Mouse (Mus musculus) liver, postnatal 0 days (tissue): ENCODE measurements around the gene Gm20388. TPM values are rescaled to one million over a fixed set of nuclear protein-coding genes. Genes with fewer than 3 reads are reported as not detected.
A peak's percentile ranks its signal among the peaks of the same experiment; 100 is the strongest.

Experiments
- ATAC-seq: fragments of 200-750 bp; cut with Nextera tagmentation; 2 replicates; pipeline ENCODE4 v1.8.0; 2017; ENCODE audit warnings: mild to moderate bottlenecking, moderate library complexity
- DNase-seq: peaks from one replicate; pipeline ENCODE4 v3.0.0-alpha.2; 2016
- H3K27ac ChIP-seq: fragments of 300-500 bp; sonication (generic); 2 replicates; pipeline ENCODE4 v1.5.1; 2014; ENCODE audit warnings: antibody characterized with exemption, moderate library complexity, mild to moderate bottlenecking, low read depth
- H3K27me3 ChIP-seq: fragments of 300-500 bp; sonication (generic); 2 replicates; pipeline ENCODE4 v1.6.1; 2014; ENCODE audit warnings: low read length, control low read depth, mixed read lengths; ENCODE audit not compliant: insufficient read depth
- H3K36me3 ChIP-seq: fragments of 300-500 bp; sonication (generic); replicated peaks from 2 replicates; pipeline ENCODE4 v1.6.1; 2014; ENCODE audit warnings: mild to moderate bottlenecking, control low read depth, low read length, moderate library complexity, mixed read lengths; ENCODE audit not compliant: insufficient read depth
- H3K4me1 ChIP-seq: fragments of 300-500 bp; sonication (generic); 2 replicates; pipeline ENCODE4 v1.6.1; 2014; ENCODE audit warnings: antibody characterized with exemption, mild to moderate bottlenecking, control low read depth; ENCODE audit not compliant: insufficient read depth
- H3K4me2 ChIP-seq: fragments of 300-500 bp; sonication (generic); 2 replicates; pipeline ENCODE4 v1.6.1; 2014; ENCODE audit warnings: low read depth, mild to moderate bottlenecking, low read length, moderate library complexity, mixed read lengths
- H3K4me3 ChIP-seq: fragments of 300-500 bp; sonication (generic); 2 replicates; pipeline ENCODE4 v1.5.1; 2014; ENCODE audit warnings: low read depth, low read length
- H3K9ac ChIP-seq: fragments of 300-500 bp; sonication (generic); replicated peaks from 2 replicates; pipeline ENCODE4 v1.6.1; 2014; ENCODE audit warnings: mild to moderate bottlenecking, moderate library complexity
- H3K9me3 ChIP-seq: fragments of 300-500 bp; sonication (generic); 2 replicates; pipeline ENCODE4 v1.6.1; 2016; ENCODE audit warnings: mild to moderate bottlenecking, control low read depth, low read length, mixed read lengths
- CTCF ChIP-seq: sonication (generic); IDR thresholded peaks from 2 replicates; pipeline ENCODE4 v1.5.1; 2016; ENCODE audit warnings: antibody characterized with exemption, low read depth
- EP300 ChIP-seq: IDR thresholded peaks from 2 replicates; pipeline ENCODE4 v1.6.1; 2016; ENCODE audit warnings: antibody characterized with exemption, low read depth, mild to moderate bottlenecking
- WGBS: fragments of 180-500 bp; shearing (Covaris S2); extraction: QIAGEN DNeasy Blood & Tissue Kit; methylation state at CpG from one replicate; pipeline ENCODE4 v1.1.7; 2014; ENCODE audit not compliant: insufficient replicate concordance; 5-methylcytosine and 5-hydroxymethylcytosine counted together
- polyA plus RNA-seq: library from polyadenylated mRNA; unstranded; fragments of >200 nt; fragmentation: Nextera tagmentation; extraction: Ambion mirVana; gene quantifications from 2 replicates; pipeline ENCODE4 v1.2.1, GENCODE M21; 2015

Gm20388 gene
- polyA plus RNA-seq, 1 experiment from 2014 or later, result not detected

- DNase-seq, result no peak
- no peak overlapping the region for H3K4me3 ChIP-seq
- H3K4me2 ChIP-seq, result no peak overlapping the region
- H3K36me3 ChIP-seq, result no peaks in the 10 kb centered on the region
- no peak overlapping the region for H3K27ac ChIP-seq
- TF ChIP-seq EP300 (no peak), CTCF (no peak)
- 76% methylated on average over 4 of the region's 4 CpGs for WGBS
- H3K9me3 ChIP-seq, result no peaks in the 10 kb centered on the region
- no peak overlapping the region for H3K9ac ChIP-seq
- H3K27me3 ChIP-seq, result no peaks in the 10 kb centered on the region
- H3K4me1 ChIP-seq, result peaks cover 2% of the 10 kb centered on the region; the same call in 1 of the 2 replicates
- ATAC-seq, result no peak
These were observed 1009.9 kb downstream of the Gm20388 start for GRCm38 (mm10) chr8:120920527-120920926.

DNA sequence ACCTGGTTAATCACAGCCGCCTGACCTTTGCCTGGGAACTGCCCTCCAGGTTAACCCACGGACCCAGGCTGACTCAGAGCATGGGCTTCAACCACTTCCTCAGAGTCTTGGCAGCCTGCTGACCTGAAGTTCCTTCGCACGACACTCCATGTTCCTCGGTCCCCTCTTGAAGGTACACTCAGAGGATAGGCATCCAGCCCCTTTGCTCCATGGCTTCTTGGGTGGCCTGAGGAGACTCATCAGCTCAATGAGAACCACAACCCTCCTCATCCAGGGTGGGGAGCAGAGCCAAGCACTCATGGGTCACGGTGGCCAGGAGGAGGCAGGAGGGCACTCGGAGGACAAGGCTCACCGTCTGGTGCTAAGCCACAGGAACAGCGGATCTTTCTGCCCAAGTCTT is 1015.6 kb downstream of the Gm20388 start:
- Histone ChIP-seq H3K27ac (no peak overlapping the region), H3K4me3 (no peak overlapping the region), H3K27me3 (no peaks in the 10 kb centered on the region), H3K9me3 (no peaks in the 10 kb centered on the region), H3K4me2 (no peak overlapping the region), H3K9ac (no peak overlapping the region), H3K4me1 (no peaks in the 10 kb centered on the region), H3K36me3 (no peaks in the 10 kb centered on the region)
- ATAC-seq (no peak), DNase-seq (no peak)
- TF ChIP-seq CTCF (no peak), EP300 (no peak)
- WGBS, result 72% methylated on average over 9 of the region's 9 CpGs

DNA sequence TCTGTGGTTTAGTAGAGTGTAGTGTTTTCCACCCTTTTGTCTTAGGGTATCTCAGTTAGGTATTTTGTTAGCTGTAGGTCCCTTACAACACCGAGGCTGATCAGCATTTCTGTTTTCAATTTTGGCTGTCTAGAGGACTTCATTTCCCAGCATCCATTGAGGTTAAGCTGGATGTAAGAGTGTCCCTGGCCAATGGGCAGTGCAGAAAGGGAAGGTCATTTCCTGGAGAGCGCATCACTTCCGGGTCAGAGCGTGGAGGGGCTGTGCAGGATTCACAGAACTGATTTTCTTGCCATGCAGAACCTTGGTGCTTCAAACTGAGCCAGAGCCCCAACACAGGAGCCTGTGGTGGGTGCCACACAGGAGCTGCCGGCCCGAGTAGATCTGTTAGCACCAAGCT is 1017.4 kb downstream of the Gm20388 start:
- Histone ChIP-seq H3K36me3 (no peaks in the 10 kb centered on the region), H3K9me3 (no peaks in the 10 kb centered on the region), H3K4me1 (no peaks in the 10 kb centered on the region), H3K27me3 (no peaks in the 10 kb centered on the region), H3K27ac (no peak overlapping the region), H3K4me2 (no peak overlapping the region), H3K9ac (no peak overlapping the region), H3K4me3 (no peak overlapping the region)
- no peak for ATAC-seq
- WGBS, result 69% methylated on average over 6 of the region's 6 CpGs
- no peak for DNase-seq
- no peak for TF ChIP-seq EP300
- TF ChIP-seq CTCF, result no peak

GRCm38 (mm10) chr8:120934596-120934995 is 1024.0 kb downstream of the Gm20388 start:
- DNase-seq (no peak), ATAC-seq (no peak)
- no peak for TF ChIP-seq EP300
- no peak for TF ChIP-seq CTCF
- H3K4me2 ChIP-seq, result no peak overlapping the region
- no peaks in the 10 kb centered on the region for H3K9me3 ChIP-seq
- no peak overlapping the region for H3K4me3 ChIP-seq
- no peaks in the 10 kb centered on the region for H3K36me3 ChIP-seq
- H3K27me3 ChIP-seq, result no peaks in the 10 kb centered on the region
- peaks cover 3% of the 10 kb centered on the region; the same call in 1 of the 2 replicates for H3K4me1 ChIP-seq
- no peak overlapping the region for H3K9ac ChIP-seq
- WGBS, result 81% methylated on average over 9 of the region's 9 CpGs
- no peak overlapping the region for H3K27ac ChIP-seq

- peak; percentile 60 for DNase-seq
- peak; percentile 92 for ATAC-seq
- Histone ChIP-seq H3K27ac (no peak overlapping the region), H3K4me3 (no peak overlapping the region), H3K4me2 (no peak overlapping the region), H3K9me3 (no peaks in the 10 kb centered on the region), H3K9ac (no peak overlapping the region), H3K4me1 (peaks cover 3% of the 10 kb centered on the region; the same call in 1 of the 2 replicates), H3K27me3 (no peaks in the 10 kb centered on the region), H3K36me3 (no peaks in the 10 kb centered on the region)
- 31% methylated on average over 7 of the region's 10 CpGs for WGBS
- TF ChIP-seq EP300, result no peak
- TF ChIP-seq CTCF, result no peak
These were observed 1026.0 kb downstream of the Gm20388 start for GRCm38 (mm10) chr8:120936685-120937084.

DNA sequence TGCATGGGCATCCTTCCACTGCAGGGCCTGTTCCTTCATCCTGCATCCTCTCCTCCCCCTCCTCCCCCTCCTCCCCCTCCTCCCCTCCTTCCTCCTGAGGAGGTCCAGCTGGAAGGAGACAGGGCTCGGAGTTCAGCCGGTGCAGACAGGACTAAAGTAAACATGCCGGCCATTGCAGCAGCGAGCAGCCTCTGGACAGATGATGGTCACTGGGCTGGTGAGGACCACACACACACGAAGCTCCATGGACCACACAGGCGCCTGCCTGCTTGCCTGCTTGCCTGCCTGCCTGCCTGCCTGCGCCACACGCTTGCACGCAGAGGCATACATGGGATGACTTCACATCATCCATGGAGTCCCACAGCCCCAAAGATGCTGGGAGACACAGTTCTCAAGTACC is 1026.8 kb downstream of the Gm20388 start:
- 53% methylated on average over 8 of the region's 9 CpGs for WGBS
- DNase-seq, result no peak
- Histone ChIP-seq H3K27me3 (no peaks in the 10 kb centered on the region), H3K4me3 (no peak overlapping the region), H3K9ac (no peak overlapping the region), H3K27ac (no peak overlapping the region), H3K9me3 (no peaks in the 10 kb centered on the region), H3K4me2 (no peak overlapping the region), H3K36me3 (no peaks in the 10 kb centered on the region), H3K4me1 (peaks cover 3% of the 10 kb centered on the region; the same call in 1 of the 2 replicates)
- no peak for ATAC-seq
- TF ChIP-seq CTCF, result no peak
- no peak for TF ChIP-seq EP300

GRCm38 (mm10) chr8:120940287-120940686 is 1029.6 kb downstream of the Gm20388 start:
- no peaks in the 10 kb centered on the region for H3K36me3 ChIP-seq
- TF ChIP-seq EP300, result no peak
- TF ChIP-seq CTCF, result no peak
- H3K9ac ChIP-seq, result no peak overlapping the region
- no peak for ATAC-seq
- H3K9me3 ChIP-seq, result no peaks in the 10 kb centered on the region
- H3K4me2 ChIP-seq, result no peak overlapping the region
- peaks cover 3% of the 10 kb centered on the region; the same call in 1 of the 2 replicates for H3K4me1 ChIP-seq
- 45% methylated on average over 12 of the region's 12 CpGs for WGBS
- no peak for DNase-seq
- H3K4me3 ChIP-seq, result no peak overlapping the region
- no peaks in the 10 kb centered on the region for H3K27me3 ChIP-seq
- H3K27ac ChIP-seq, result no peak overlapping the region
